Mouse (Mus musculus) kidney, adult 2 months (tissue): ENCODE data around the gene Gnb1l. TPM values are rescaled to one million over a fixed set of nuclear protein-coding genes. Genes with fewer than 3 reads are reported as not detected.

Experiments used
- DNase-seq: peaks from one replicate; pipeline ENCODE4 v3.0.0; 2021
- H3K27ac ChIP-seq: fragments of 200-500 bp; 2 replicates; pipeline ENCODE4 v1.5.1; 2012; ENCODE audit warnings: low read depth, low read length, control low read depth, inconsistent platforms; ENCODE audit not compliant: insufficient read depth
- H3K27me3 ChIP-seq: fragments of 200-500 bp; replicated peaks from 2 replicates; pipeline ENCODE4 v1.6.1; 2012; ENCODE audit warnings: mild to moderate bottlenecking, moderate library complexity, low read length, inconsistent platforms; ENCODE audit not compliant: control insufficient read depth, insufficient read depth
- H3K36me3 ChIP-seq: fragments of 200-500 bp; 2 replicates; pipeline ENCODE4 v1.6.1; 2012; ENCODE audit warnings: mild to moderate bottlenecking, moderate library complexity, low read length, inconsistent platforms; ENCODE audit not compliant: control insufficient read depth, insufficient read depth
- H3K4me1 ChIP-seq: fragments of 200-500 bp; 2 replicates; pipeline ENCODE4 v1.6.1; 2011; ENCODE audit warnings: low read length; ENCODE audit not compliant: control insufficient read depth, insufficient read depth
- H3K4me3 ChIP-seq: fragments of 200-500 bp; 2 replicates; pipeline ENCODE4 v1.5.1; 2011; ENCODE audit warnings: mild to moderate bottlenecking, low read depth, low read length, control low read depth; ENCODE audit not compliant: insufficient read depth
- CTCF ChIP-seq: fragments of 200-500 bp; conservative IDR thresholded peaks from 2 replicates; pipeline ENCODE4 v1.5.1; 2011; ENCODE audit warnings: low read depth, mild to moderate bottlenecking, control low read depth, low read length, moderate library complexity, mixed read lengths; ENCODE audit not compliant: insufficient read depth, insufficient read length
- POLR2A ChIP-seq: fragments of 200-500 bp; IDR thresholded peaks from one replicate; pipeline ENCODE4 v1.6.1; 2011; ENCODE audit warnings: low read depth, low read length, control low read depth
- WGBS: fragments of 180-500 bp; shearing (Covaris S2); methylation state at CpG from one replicate; pipeline ENCODE4 v1.1.7; 2018; 5-methylcytosine and 5-hydroxymethylcytosine counted together
- polyA plus RNA-seq: library from polyadenylated mRNA; depleted of rRNA; stranded (reverse); fragments of >200 nt; gene quantifications from 2 replicates; pipeline ENCODE4 v1.2.3, GENCODE M21; 2012

Gene Gnb1l
- polyA plus RNA-seq, 1 experiment, result 10.7 TPM

- H3K36me3 ChIP-seq, result no peaks in the 10 kb centered on the region
- 3% methylated on average over 40 of the region's 62 CpGs for WGBS
- H3K4me3 ChIP-seq, result peak overlapping the region; percentile 30
- no peak for DNase-seq
- peaks cover 5% of the 10 kb centered on the region for H3K27me3 ChIP-seq
- no peaks in the 10 kb centered on the region for H3K4me1 ChIP-seq
- no peak overlapping the region for H3K27ac ChIP-seq
- TF ChIP-seq POLR2A (no peak), CTCF (no peak)
Measured at GRCm38 (mm10) chr16:18586906-18587546, 88.5 kb downstream of the Gnb1l start.

GRCm38 (mm10) chr16:18587847-18588737 lies 89.6 kb downstream of the Gnb1l start:
- Histone ChIP-seq H3K27ac (no peak overlapping the region), H3K4me3 (no peak overlapping the region), H3K27me3 (no peaks in the 10 kb centered on the region; the same call in 1 of the 2 replicates), H3K36me3 (no peaks in the 10 kb centered on the region), H3K4me1 (no peaks in the 10 kb centered on the region)
- 11% methylated on average over 57 of the region's 57 CpGs for WGBS
- TF ChIP-seq CTCF (no peak), POLR2A (no peak)
- DNase-seq, result no peak

GRCm38 (mm10) chr16:18588738-18589055 lies 90.2 kb downstream of the Gnb1l start:
- no peak for TF ChIP-seq CTCF
- no peak for TF ChIP-seq POLR2A
- H3K27me3 ChIP-seq, result no peaks in the 10 kb centered on the region; the same call in 1 of the 2 replicates
- H3K4me1 ChIP-seq, result no peaks in the 10 kb centered on the region
- H3K27ac ChIP-seq, result no peak overlapping the region
- 36% methylated on average over 31 of the region's 31 CpGs for WGBS
- no peak overlapping the region for H3K4me3 ChIP-seq
- no peaks in the 10 kb centered on the region for H3K36me3 ChIP-seq
- no peak for DNase-seq

- no peaks in the 10 kb centered on the region for H3K36me3 ChIP-seq
- H3K4me1 ChIP-seq, result no peaks in the 10 kb centered on the region
- no peak overlapping the region for H3K4me3 ChIP-seq
- no peak for DNase-seq
- H3K27ac ChIP-seq, result no peak overlapping the region
- H3K27me3 ChIP-seq, result no peaks in the 10 kb centered on the region; the same call in 1 of the 2 replicates
- WGBS, result 85% methylated on average over 9 of the region's 9 CpGs
- TF ChIP-seq CTCF (no peak), POLR2A (no peak)
Measured at GRCm38 (mm10) chr16:18589080-18589621, 90.6 kb downstream of the Gnb1l start.

GRCm38 (mm10) chr16:18589804-18590790 lies 91.6 kb downstream of the Gnb1l start, which contains the start of gene Tbx1:
TSS of gene Tbx1 (minus strand) at chr16:18590671.
- 13% methylated on average over 48 of the region's 48 CpGs for WGBS
- Histone ChIP-seq H3K27me3 (no peaks in the 10 kb centered on the region; the same call in 1 of the 2 replicates), H3K27ac (no peak within 1 kb of the TSS), H3K4me1 (no peaks in the 10 kb centered on the region), H3K36me3 (no peaks in the 10 kb centered on the region), H3K4me3 (peak within 1 kb of the TSS; percentile 41)
- DNase-seq, result peak; percentile 35
- TF ChIP-seq CTCF (peak; percentile 37), POLR2A (no peak)
